Mouse (Mus musculus): ENCODE results near the gene Hist1h3c.
"Not testable (repeated sequence)": the region's sequence is repeated elsewhere in the genome, so short reads cannot be mapped to it uniquely, and the experiment has no call there.

Gene Hist1h3c

GRCm38 (mm10) chr13:23725213-23725612, 20.2 kb downstream of the Hist1h3c start:
- in situ Hi-C loops (cut with MboI; ENCODE audit: low pct_unique_long_range_greater_than_20kb in 1 of 2, low sequenced_read_pairs in 2 of 2, unreplicated experiment in 1 of 2), result loop anchor here in 1 of 2 experiments (25.0 kb wide), 1 partner anchor 1688 kb away; the partner anchor contains the start of genes Hist1h2ag, Hist1h2ah, Hist1h2bj and Hist1h2bk

GRCm38 (mm10) chr13:23724239-23724638, 21.2 kb downstream of the Hist1h3c start:
- in situ Hi-C loops (cut with MboI; ENCODE audit: low pct_unique_long_range_greater_than_20kb in 1 of 2, low sequenced_read_pairs in 2 of 2, unreplicated experiment in 1 of 2), result no loop called here

GRCm38 (mm10) chr13:23717593-23718245, 27.7 kb downstream of the Hist1h3c start:
- in situ Hi-C loops (cut with MboI; ENCODE audit: low pct_unique_long_range_greater_than_20kb in 1 of 2, low sequenced_read_pairs in 2 of 2, unreplicated experiment in 1 of 2), result not testable (repeated sequence)

- in situ Hi-C loops (cut with MboI; ENCODE audit: low pct_unique_long_range_greater_than_20kb in 1 of 2, low sequenced_read_pairs in 2 of 2, unreplicated experiment in 1 of 2), result no loop called here
These were observed 28.2 kb downstream of the Hist1h3c start for GRCm38 (mm10) chr13:23717176-23717575.

GRCm38 (mm10) chr13:23716261-23717042, 28.9 kb downstream of the Hist1h3c start:
- in situ Hi-C loops (cut with MboI; ENCODE audit: low pct_unique_long_range_greater_than_20kb in 1 of 2, low sequenced_read_pairs in 2 of 2, unreplicated experiment in 1 of 2), result no loop called here

- in situ Hi-C loops (cut with MboI; ENCODE audit: low pct_unique_long_range_greater_than_20kb in 1 of 2, low sequenced_read_pairs in 2 of 2, unreplicated experiment in 1 of 2), result no loop called here
These were observed 34.9 kb downstream of the Hist1h3c start, which contains the start of gene Hfe for GRCm38 (mm10) chr13:23710374-23711089. Gene Hfe, minus strand, starts transcription at chr13:23710854.

GRCm38 (mm10) chr13:23709714-23710373, 35.6 kb downstream of the Hist1h3c start:
- in situ Hi-C loops (cut with MboI; ENCODE audit: low pct_unique_long_range_greater_than_20kb in 1 of 2, low sequenced_read_pairs in 2 of 2, unreplicated experiment in 1 of 2), result no loop called here

- in situ Hi-C loops (cut with MboI; ENCODE audit: low pct_unique_long_range_greater_than_20kb in 1 of 2, low sequenced_read_pairs in 2 of 2, unreplicated experiment in 1 of 2), result no loop called here
These were observed 36.7 kb downstream of the Hist1h3c start for GRCm38 (mm10) chr13:23708654-23709053.

- in situ Hi-C loops (cut with MboI; ENCODE audit: low pct_unique_long_range_greater_than_20kb in 1 of 2, low sequenced_read_pairs in 2 of 2, unreplicated experiment in 1 of 2), result no loop called here
These were observed 37.4 kb downstream of the Hist1h3c start for GRCm38 (mm10) chr13:23708041-23708440.

- in situ Hi-C loops (cut with MboI; ENCODE audit: low pct_unique_long_range_greater_than_20kb in 1 of 2, low sequenced_read_pairs in 2 of 2, unreplicated experiment in 1 of 2), result no loop called here
These were observed 38.6 kb downstream of the Hist1h3c start for GRCm38 (mm10) chr13:23706771-23707170.

- in situ Hi-C loops (cut with MboI; ENCODE audit: low pct_unique_long_range_greater_than_20kb in 1 of 2, low sequenced_read_pairs in 2 of 2, unreplicated experiment in 1 of 2), result no loop called here
These were observed 39.5 kb downstream of the Hist1h3c start for GRCm38 (mm10) chr13:23705751-23706356.

- in situ Hi-C loops (cut with MboI; ENCODE audit: low pct_unique_long_range_greater_than_20kb in 1 of 2, low sequenced_read_pairs in 2 of 2, unreplicated experiment in 1 of 2), result not testable (repeated sequence)
These were observed 42.6 kb downstream of the Hist1h3c start for GRCm38 (mm10) chr13:23702801-23703200.

- in situ Hi-C loops (cut with MboI; ENCODE audit: low pct_unique_long_range_greater_than_20kb in 1 of 2, low sequenced_read_pairs in 2 of 2, unreplicated experiment in 1 of 2), result no loop called here
These were observed 43.2 kb downstream of the Hist1h3c start for GRCm38 (mm10) chr13:23702220-23702619.

GRCm38 (mm10) chr13:23700786-23701520, 44.4 kb downstream of the Hist1h3c start:
- in situ Hi-C loops (cut with MboI; ENCODE audit: low pct_unique_long_range_greater_than_20kb in 1 of 2, low sequenced_read_pairs in 2 of 2, unreplicated experiment in 1 of 2), result no loop called here

- in situ Hi-C loops (cut with MboI; ENCODE audit: low pct_unique_long_range_greater_than_20kb in 1 of 2, low sequenced_read_pairs in 2 of 2, unreplicated experiment in 1 of 2), result no loop called here
These were observed 45.6 kb downstream of the Hist1h3c start for GRCm38 (mm10) chr13:23699767-23700166.

- in situ Hi-C loops (cut with MboI; ENCODE audit: low pct_unique_long_range_greater_than_20kb in 1 of 2, low sequenced_read_pairs in 2 of 2, unreplicated experiment in 1 of 2), result no loop called here
These were observed 46.4 kb downstream of the Hist1h3c start for GRCm38 (mm10) chr13:23698996-23699395.

- in situ Hi-C loops (cut with MboI; ENCODE audit: low pct_unique_long_range_greater_than_20kb in 1 of 2, low sequenced_read_pairs in 2 of 2, unreplicated experiment in 1 of 2), result no loop called here
These were observed 47.1 kb downstream of the Hist1h3c start, which contains the start of gene Hist1h4c for GRCm38 (mm10) chr13:23698300-23698693. Gene Hist1h4c, minus strand, starts transcription at chr13:23698454.

All from mouse embryonic stem cell (cell line).